Mouse (Mus musculus): ENCODE measurements around the gene Adsl.

Adsl gene

GRCm38 (mm10) chr15:81008689-81009123 lies 60.4 kb downstream of the Adsl start:
- peak; percentile 66 for DNase-seq

GRCm38 (mm10) chr15:81010114-81010513 lies 61.8 kb downstream of the Adsl start:
- no peak for DNase-seq

- DNase-seq = no peak
Measured at GRCm38 (mm10) chr15:81011523-81011922, 63.2 kb downstream of the Adsl start.

- no peak for DNase-seq
Measured at GRCm38 (mm10) chr15:81012359-81012758, 64.1 kb downstream of the Adsl start.

- DNase-seq = no peak
Measured at GRCm38 (mm10) chr15:81013186-81013585, 64.9 kb downstream of the Adsl start.

GRCm38 (mm10) chr15:81015068-81015744 lies 66.9 kb downstream of the Adsl start:
- no peak for DNase-seq

- DNase-seq = peak; percentile 51
Measured at GRCm38 (mm10) chr15:81016488-81016887, 68.2 kb downstream of the Adsl start.

GRCm38 (mm10) chr15:81017308-81017707 lies 69.0 kb downstream of the Adsl start:
- peak; percentile 70 for DNase-seq

Data from kidney, postnatal 10 days (tissue).